Mouse (Mus musculus) heart, postnatal 0 days (tissue): ENCODE measurements around the gene Cacna1c. TPM values are rescaled to one million over a fixed set of nuclear protein-coding genes. Genes with fewer than 3 reads are reported as not detected.

Experiments used
- ATAC-seq: fragments of 200-750 bp; cut with Nextera tagmentation; 2 replicates; pipeline ENCODE4 v1.8.0; 2017; ENCODE audit warnings: low read depth, moderate number of reproducible peaks, moderate library complexity; ENCODE audit not compliant: insufficient read depth
- DNase-seq: peaks from one replicate; pipeline ENCODE4 v3.0.0-alpha.2; 2016; ENCODE audit warnings: low spot score
- H3K27ac ChIP-seq: fragments of 300-500 bp; sonication (generic); 2 replicates; pipeline ENCODE4 v1.5.1; 2014; ENCODE audit warnings: low read depth, mild to moderate bottlenecking
- H3K27me3 ChIP-seq: fragments of 300-500 bp; sonication (generic); 2 replicates; pipeline ENCODE4 v1.6.1; 2014; ENCODE audit warnings: low read length, mixed read lengths; ENCODE audit not compliant: control insufficient read depth, insufficient read depth
- H3K36me3 ChIP-seq: fragments of 300-500 bp; sonication (generic); replicated peaks from 2 replicates; pipeline ENCODE4 v1.6.1; 2014; ENCODE audit warnings: low read length, mixed read lengths; ENCODE audit not compliant: control insufficient read depth, insufficient read depth
- H3K4me1 ChIP-seq: fragments of 300-500 bp; sonication (generic); 2 replicates; pipeline ENCODE4 v1.6.1; 2014; ENCODE audit warnings: antibody characterized with exemption; ENCODE audit not compliant: control insufficient read depth, insufficient read depth
- H3K4me2 ChIP-seq: fragments of 300-500 bp; sonication (generic); 2 replicates; pipeline ENCODE4 v1.6.1; 2014; ENCODE audit warnings: low read depth, mild to moderate bottlenecking, low read length, moderate library complexity
- H3K4me3 ChIP-seq: fragments of 300-500 bp; sonication (generic); 2 replicates; pipeline ENCODE4 v1.5.1; 2014; ENCODE audit warnings: low read depth, low read length
- H3K9ac ChIP-seq: fragments of 300-500 bp; sonication (generic); replicated peaks from 2 replicates; pipeline ENCODE4 v1.6.1; 2014; ENCODE audit warnings: low read depth, low read length, mixed read lengths
- H3K9me3 ChIP-seq: fragments of 300-500 bp; sonication (generic); replicated peaks from 2 replicates; pipeline ENCODE4 v1.6.1; 2016; ENCODE audit warnings: low read length; ENCODE audit not compliant: control insufficient read depth
- CTCF ChIP-seq: IDR thresholded peaks from 2 replicates; pipeline ENCODE4 v1.5.1; 2016; ENCODE audit warnings: antibody characterized with exemption, control low read depth, low read depth
- EP300 ChIP-seq: IDR thresholded peaks from 2 replicates; pipeline ENCODE4 v1.6.1; 2016; ENCODE audit warnings: antibody characterized with exemption, low read depth
- WGBS: fragments of 180-500 bp; shearing (Covaris S2); extraction: QIAGEN DNeasy Blood & Tissue Kit; methylation state at CpG from one replicate; pipeline ENCODE4 v1.1.7; 2014; 5-methylcytosine and 5-hydroxymethylcytosine counted together
- polyA plus RNA-seq: library from polyadenylated mRNA; unstranded; fragments of >200 nt; fragmentation: Nextera tagmentation; extraction: Ambion mirVana; gene quantifications from 2 replicates; pipeline ENCODE4 v1.2.1, GENCODE M21; 2015
- total RNA-seq: library from RNA; depleted of rRNA; stranded (reverse); fragments of >200 nt; gene quantifications from 2 replicates; pipeline ENCODE4 v1.2.3, GENCODE M21; 2014; ENCODE audit warnings: low replicate concordance

Cacna1c gene
- total and polyA plus RNA-seq, 2 experiments from 2014 or later = 51.3 to 159 TPM

DNA sequence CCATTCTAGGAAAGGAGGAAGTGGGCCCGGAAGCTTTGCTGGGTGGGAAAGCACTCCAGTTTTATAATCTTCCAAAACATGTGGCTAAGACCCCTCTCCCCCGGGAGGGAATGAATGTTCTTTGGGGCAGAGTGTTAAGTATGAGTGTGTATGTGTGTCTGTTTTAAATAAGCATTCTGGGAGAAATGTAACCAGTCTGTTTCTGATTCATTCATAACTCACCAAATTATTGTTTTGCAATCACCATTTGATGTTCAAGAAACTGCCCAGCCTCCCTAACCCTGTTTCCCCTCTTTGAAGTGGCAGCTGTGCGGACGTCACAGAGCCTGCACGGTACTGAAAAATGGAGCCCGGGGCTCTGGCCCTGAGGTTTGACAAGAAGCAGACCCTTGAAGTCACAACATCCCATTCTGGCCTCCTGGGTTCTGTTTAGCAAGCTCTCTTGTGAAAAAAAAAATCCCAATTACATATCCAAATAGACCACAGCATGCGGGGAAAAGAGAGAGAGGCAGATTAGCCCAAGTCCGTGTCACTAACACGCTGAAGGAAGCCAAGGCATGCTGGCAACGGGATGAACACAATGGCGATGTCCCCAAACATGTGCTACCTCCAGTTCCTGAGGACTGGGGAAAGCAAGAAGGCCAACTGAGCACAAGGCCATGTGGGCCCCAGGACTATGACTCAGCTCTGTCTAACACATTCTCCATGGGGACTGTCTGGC, 211.9 kb downstream of the Cacna1c start:
- Histone ChIP-seq H3K27me3 (no peaks in the 10 kb centered on the region), H3K36me3 (no peaks in the 10 kb centered on the region), H3K4me3 (no peak overlapping the region), H3K27ac (peak overlapping the region; percentile 21; the same call in 1 of the 2 replicates), H3K9ac (no peak overlapping the region), H3K4me2 (no peak overlapping the region), H3K4me1 (peaks cover 5% of the 10 kb centered on the region), H3K9me3 (no peaks in the 10 kb centered on the region)
- no peak for TF ChIP-seq CTCF
- no peak for TF ChIP-seq EP300
- ATAC-seq = no peak
- DNase-seq = no peak
- 41% methylated on average over 11 of the region's 11 CpGs for WGBS

DNA sequence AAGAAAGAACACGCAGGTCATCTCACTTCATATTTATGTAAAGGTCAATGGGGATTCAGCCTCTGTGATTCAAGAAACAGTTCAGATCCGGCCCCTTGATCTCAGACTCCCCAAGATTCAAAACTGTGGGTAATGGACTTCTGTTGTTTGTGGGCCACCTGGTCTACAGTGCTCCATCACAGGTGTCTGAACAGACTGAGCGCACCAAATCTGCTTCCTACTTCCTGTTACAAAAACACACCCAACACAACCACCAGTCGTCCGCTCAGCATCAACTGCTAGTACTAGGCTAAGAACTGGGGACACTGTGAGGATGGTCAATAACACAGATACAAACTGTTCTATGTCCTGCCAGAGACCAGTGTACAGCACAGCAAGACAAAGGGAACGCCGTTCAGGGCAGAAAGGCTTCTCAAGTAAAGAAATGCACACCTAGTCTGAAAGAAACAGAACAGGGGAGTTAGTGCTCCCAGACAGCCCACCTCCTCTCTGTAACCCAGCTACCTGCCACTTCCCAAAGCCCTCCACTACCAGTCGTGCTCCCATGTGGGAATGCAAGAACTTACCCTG, 212.7 kb downstream of the Cacna1c start:
- Histone ChIP-seq H3K36me3 (no peaks in the 10 kb centered on the region), H3K27me3 (no peaks in the 10 kb centered on the region), H3K4me2 (no peak overlapping the region), H3K9ac (no peak overlapping the region), H3K4me3 (no peak overlapping the region), H3K4me1 (peaks cover 5% of the 10 kb centered on the region), H3K9me3 (no peaks in the 10 kb centered on the region), H3K27ac (peak overlapping the region; percentile 21; the same call in 1 of the 2 replicates)
- TF ChIP-seq EP300 (no peak), CTCF (no peak)
- no peak for ATAC-seq
- no peak for DNase-seq
- WGBS = 78% methylated on average over 8 of the region's 8 CpGs

DNA sequence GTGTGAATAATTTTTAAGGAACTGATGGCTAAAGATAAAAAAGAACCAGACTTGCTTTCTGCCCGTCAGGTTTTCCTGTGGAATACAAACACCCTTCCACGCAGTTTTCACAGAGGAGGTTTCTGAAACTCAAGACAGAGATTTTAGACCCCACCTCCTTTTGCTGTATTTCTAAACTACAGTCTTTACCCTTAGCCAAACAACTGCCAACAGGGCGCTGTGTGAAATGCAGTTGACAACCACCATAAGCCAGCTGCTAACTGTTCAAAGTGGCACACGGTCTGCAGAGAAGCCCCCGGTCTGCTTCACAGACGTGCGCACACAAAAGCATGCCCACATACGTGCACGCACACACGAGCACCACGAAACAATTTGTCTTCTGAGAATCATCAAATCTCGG, 216.0 kb downstream of the Cacna1c start:
- TF ChIP-seq CTCF (no peak), EP300 (no peak)
- Histone ChIP-seq H3K36me3 (no peaks in the 10 kb centered on the region), H3K4me1 (peaks cover 8% of the 10 kb centered on the region), H3K9ac (no peak overlapping the region), H3K4me3 (no peak overlapping the region), H3K9me3 (no peaks in the 10 kb centered on the region), H3K27ac (no peak overlapping the region), H3K27me3 (no peaks in the 10 kb centered on the region), H3K4me2 (no peak overlapping the region)
- ATAC-seq = no peak
- no peak for DNase-seq
- WGBS = 60% methylated on average over 12 of the region's 12 CpGs

DNA sequence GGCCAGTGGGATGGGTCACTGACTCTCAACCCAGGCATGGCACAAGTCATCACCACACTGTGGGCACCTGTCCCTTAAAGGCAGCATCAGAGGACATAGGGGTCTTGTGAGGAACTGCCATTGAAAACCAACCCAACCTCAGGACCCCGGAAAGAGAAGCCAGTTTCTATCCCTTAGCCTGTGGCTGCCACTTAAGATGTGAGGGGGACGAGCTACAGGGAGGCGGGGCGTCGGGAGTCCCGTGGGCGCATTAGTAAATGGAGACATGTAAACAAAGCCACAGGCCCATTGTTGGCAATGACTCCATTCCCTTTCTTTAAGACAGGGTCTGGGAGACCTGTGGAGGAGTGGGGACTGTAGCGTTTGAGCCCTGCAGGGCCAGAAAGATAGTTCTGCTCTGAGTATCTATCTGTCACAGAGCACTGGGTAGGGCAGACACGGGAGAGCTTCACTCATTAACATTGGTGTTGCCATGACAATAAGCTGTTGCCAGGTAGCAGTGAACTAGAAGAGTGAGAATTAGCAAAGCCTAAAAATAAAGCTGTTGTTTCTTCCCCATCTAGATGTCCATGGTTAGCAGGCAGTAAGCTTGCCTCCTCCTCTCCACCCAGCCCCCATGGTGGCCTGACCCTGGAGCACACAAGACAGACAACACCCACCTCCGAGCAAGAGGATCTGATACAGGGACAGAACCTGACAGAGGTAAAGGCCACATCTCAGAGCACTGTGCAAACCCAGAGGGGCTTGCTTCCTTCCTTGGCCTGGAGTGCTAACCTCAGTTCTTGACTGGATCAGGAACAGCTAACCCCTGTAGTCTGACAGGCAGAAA, 218.6 kb downstream of the Cacna1c start:
- WGBS = 53% methylated on average over 10 of the region's 10 CpGs
- Histone ChIP-seq H3K4me1 (peaks cover 18% of the 10 kb centered on the region), H3K9ac (no peak overlapping the region), H3K9me3 (no peaks in the 10 kb centered on the region), H3K36me3 (no peaks in the 10 kb centered on the region), H3K27ac (no peak overlapping the region), H3K27me3 (no peaks in the 10 kb centered on the region), H3K4me3 (no peak overlapping the region), H3K4me2 (no peak overlapping the region)
- DNase-seq (no peak), ATAC-seq (no peak)
- TF ChIP-seq EP300 = no peak
- no peak for TF ChIP-seq CTCF

DNA sequence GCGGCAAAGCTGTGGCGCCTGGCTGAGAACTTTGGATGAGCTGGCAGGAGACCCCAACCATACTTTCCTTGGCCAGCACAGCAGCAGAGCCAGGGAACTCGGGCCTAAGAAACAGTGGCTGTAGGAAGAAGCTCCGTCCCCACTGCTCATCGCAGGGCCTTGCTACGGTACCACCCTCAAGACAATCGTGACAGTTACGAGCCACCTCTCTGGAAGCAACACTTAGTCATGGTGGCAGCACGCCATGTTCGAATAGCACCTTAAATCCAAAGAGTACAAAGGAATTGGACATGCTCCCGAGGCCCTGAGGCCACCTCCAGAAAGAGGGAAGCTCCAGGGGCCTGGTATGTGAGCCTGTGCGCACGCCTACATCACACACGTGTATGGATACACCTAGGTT, 219.6 kb downstream of the Cacna1c start:
- TF ChIP-seq EP300 (no peak), CTCF (no peak)
- Histone ChIP-seq H3K4me3 (no peak overlapping the region), H3K4me2 (no peak overlapping the region), H3K36me3 (no peaks in the 10 kb centered on the region), H3K27ac (no peak overlapping the region), H3K9me3 (no peaks in the 10 kb centered on the region), H3K9ac (no peak overlapping the region), H3K4me1 (peaks cover 19% of the 10 kb centered on the region), H3K27me3 (no peaks in the 10 kb centered on the region)
- 78% methylated on average over 14 of the region's 14 CpGs for WGBS
- ATAC-seq (no peak), DNase-seq (no peak)
